Mouse (Mus musculus): ENCODE data around the gene Ube3b. TPM values are rescaled to one million over a fixed set of nuclear protein-coding genes. Genes with fewer than 3 reads are reported as not detected.

Gene Ube3b
- polyA plus RNA-seq, 1 experiment from 2014 or later, result 17.1 TPM

DNA sequence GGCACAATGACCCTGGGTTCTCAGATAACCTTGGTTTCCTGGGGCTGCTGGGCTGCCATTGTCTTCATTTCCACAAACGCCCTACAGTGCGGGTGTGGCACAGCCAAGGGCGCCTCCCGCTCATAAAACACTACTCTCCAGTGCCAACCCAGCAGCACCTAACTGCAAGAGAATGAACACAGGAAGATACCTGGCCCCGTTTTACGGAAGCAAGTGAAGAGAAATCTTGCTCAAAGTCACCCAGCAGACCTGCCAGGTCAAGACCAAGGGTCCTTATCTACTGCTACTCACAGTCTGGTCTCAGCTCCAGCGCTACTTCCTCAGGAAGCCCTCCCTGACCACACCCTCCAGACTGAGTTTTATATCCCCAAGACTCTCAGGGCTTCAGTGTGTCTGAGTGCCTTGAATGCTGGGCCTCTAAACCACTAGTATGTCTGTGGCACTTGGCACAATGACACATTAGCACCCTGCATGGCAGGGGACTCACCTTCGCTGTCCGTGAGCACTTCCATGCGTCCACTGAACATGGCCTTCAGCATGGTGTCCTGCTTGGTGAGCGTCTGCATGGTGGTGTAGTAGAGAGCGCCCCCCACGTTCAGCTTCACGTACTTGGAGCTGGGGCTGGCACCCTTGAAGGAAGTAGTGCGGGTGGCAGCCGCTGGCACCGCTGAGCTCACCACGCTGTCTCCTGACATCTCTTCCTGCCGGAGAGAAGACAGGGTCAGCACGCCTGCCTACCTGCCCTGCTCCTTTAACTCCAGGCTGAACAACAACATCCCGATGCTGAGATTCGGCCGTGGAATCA lies 5.8 kb upstream of the Ube3b start:
- peak overlapping the region; percentile 45 for H3K4me2 ChIP-seq
- no peaks in the 10 kb centered on the region for H3K9me3 ChIP-seq (replicated peaks)
- H3K36me3 ChIP-seq (replicated peaks), result peaks cover 31% of the 10 kb centered on the region
- H3K4me1 ChIP-seq (replicated peaks), result peaks cover 93% of the 10 kb centered on the region
- WGBS (ENCODE audit: insufficient replicate concordance), result 20% methylated on average over 23 of the region's 23 CpGs
- H3K4me3 ChIP-seq (replicated peaks), result peak overlapping the region; percentile 4; the same call in 1 of the 2 replicates
- H3K9ac ChIP-seq, result no peak overlapping the region
- 0 out of 2 replicates have a peak, but pooled peaks have one; percentile 33 for ATAC-seq (ENCODE audit: insufficient read depth)
- no peaks in the 10 kb centered on the region for H3K27me3 ChIP-seq
- peak overlapping the region; percentile 38 for H3K27ac ChIP-seq (replicated peaks)

DNA sequence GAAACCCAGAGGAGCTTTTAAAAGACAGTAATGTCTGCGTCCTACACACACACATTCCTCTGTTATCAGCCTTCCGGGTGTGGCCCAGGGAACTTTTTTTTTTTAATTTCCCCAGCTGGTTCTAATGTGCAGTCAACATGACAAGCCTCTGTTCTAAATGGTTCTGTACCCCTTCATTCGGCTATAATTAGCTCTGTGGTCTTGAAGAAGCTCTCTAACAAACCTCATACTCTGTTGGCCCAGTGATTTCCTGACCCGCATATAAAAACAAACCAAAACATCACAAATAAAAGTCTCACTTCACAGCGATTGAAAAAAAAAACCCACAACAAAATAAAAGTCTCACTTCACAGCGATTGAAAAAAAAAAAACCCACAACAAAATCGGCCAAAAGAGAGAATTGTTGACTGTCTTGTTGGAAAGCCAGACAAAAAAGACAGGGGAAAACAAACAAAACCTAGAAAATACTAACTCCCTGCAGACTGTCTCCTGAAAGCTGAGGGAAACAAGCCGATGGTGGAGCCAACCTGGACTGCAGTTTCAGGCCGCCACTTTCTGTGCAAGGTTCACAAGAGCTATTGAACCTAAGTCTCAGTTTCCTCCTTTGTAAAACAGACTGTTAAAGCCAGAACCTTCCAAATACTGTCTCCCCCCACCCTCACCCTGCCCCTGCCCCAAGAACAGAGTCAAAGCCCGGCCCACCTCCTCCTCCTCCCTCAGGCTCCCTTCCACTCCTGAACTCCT lies 2.1 kb upstream of the Ube3b start:
- H3K4me3 ChIP-seq (replicated peaks), result peak overlapping the region; percentile 83
- peak overlapping the region; percentile 98 for H3K4me2 ChIP-seq
- peak overlapping the region; percentile 90 for H3K27ac ChIP-seq (replicated peaks)
- peaks cover 80% of the 10 kb centered on the region for H3K4me1 ChIP-seq (replicated peaks)
- 22% methylated on average over 10 of the region's 10 CpGs for WGBS (ENCODE audit: insufficient replicate concordance)
- H3K9ac ChIP-seq, result peak overlapping the region; percentile 93; the same call in 1 of the 2 replicates
- peaks cover 13% of the 10 kb centered on the region for H3K36me3 ChIP-seq (replicated peaks)
- no peak for ATAC-seq (ENCODE audit: insufficient read depth)
- H3K27me3 ChIP-seq, result no peaks in the 10 kb centered on the region
- no peaks in the 10 kb centered on the region for H3K9me3 ChIP-seq (replicated peaks)

DNA sequence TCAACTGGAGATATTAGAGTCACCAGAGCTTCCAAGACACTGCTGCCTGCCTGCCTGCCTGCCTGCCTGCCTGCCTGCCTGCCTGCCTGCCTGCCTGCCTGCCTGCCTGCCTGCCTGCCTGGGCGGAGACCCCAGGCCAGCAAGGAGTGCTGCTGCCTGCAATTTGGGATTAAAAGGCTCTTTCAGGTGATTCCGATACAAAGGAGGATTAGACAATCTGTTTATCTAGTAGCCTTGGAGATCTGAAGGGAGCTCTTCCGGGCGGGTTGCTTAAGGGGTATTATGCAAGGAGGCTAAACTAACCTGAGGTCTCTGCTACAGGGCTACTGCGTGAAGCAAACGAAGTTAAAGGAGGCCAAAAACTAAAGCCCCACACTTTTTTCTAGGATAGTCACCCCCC lies 1.5 kb upstream of the Ube3b start:
- no peaks in the 10 kb centered on the region for H3K9me3 ChIP-seq (replicated peaks)
- H3K4me3 ChIP-seq (replicated peaks), result peak overlapping the region; percentile 83
- no peak for ATAC-seq (ENCODE audit: insufficient read depth)
- 25% methylated on average over 6 of the region's 6 CpGs for WGBS (ENCODE audit: insufficient replicate concordance)
- peaks cover 74% of the 10 kb centered on the region for H3K4me1 ChIP-seq (replicated peaks)
- peak overlapping the region; percentile 93; the same call in 1 of the 2 replicates for H3K9ac ChIP-seq
- peak overlapping the region; percentile 90 for H3K27ac ChIP-seq (replicated peaks)
- H3K36me3 ChIP-seq (replicated peaks), result peaks cover 9% of the 10 kb centered on the region
- H3K4me2 ChIP-seq, result peak overlapping the region; percentile 98
- H3K27me3 ChIP-seq, result no peaks in the 10 kb centered on the region

DNA sequence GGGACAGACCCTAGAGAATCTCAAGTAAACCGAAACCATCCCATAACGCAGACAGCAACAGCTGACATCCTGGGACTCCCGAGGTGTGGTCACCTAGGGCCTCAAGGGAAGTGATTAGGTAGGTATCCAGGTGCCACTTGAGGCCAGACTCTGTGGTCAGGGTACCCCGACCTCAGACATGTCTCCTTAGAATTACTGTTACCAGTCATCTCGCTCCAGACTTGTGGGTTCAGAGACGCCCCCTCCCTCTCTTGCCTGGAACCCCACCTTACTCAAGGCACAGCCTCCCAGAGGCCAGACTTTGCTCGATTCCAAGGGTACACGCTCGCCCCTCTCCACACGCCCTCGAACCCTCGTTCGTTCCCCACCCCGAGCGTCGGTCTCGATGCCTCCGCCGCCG lies 644 bp upstream of the Ube3b start:
- H3K4me1 ChIP-seq (replicated peaks), result peaks cover 65% of the 10 kb centered on the region
- 1% methylated on average over 20 of the region's 20 CpGs for WGBS (ENCODE audit: insufficient replicate concordance)

DNA sequence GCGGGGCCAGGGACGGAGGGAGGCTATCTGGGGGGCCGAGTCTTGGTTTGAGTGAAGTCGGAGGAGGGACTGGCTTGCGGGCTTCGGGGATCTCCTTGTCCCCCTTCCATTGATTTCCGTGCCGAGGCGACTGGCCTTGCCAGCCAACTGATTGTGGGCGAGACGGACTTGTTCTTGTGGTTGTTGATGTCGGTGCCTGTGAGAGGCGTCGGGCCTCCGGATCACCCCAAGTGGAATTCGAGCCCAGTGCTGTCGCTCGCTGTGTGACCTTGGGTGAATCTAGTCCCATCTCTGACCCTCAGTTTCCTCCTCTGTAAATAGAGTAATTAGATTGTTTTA lies 575 bp downstream of the Ube3b start:
- Histone ChIP-seq H3K9me3 (replicated peaks) (no peaks in the 10 kb centered on the region), H3K27ac (replicated peaks) (peak overlapping the region; percentile 90), H3K4me1 (replicated peaks) (peaks cover 53% of the 10 kb centered on the region), H3K27me3 (no peaks in the 10 kb centered on the region), H3K36me3 (replicated peaks) (peaks cover 22% of the 10 kb centered on the region), H3K4me2 (peak overlapping the region; percentile 98), H3K9ac (peak overlapping the region; percentile 93), H3K4me3 (replicated peaks) (peak overlapping the region; percentile 83)
- WGBS (ENCODE audit: insufficient replicate concordance), result under 1% methylated on average over 18 of the region's 18 CpGs
- peak; percentile 9; the same call in 1 of the 2 replicates for ATAC-seq (ENCODE audit: insufficient read depth)

More for the DNA sequence above, 644 bp upstream of the Ube3b start:
- Histone ChIP-seq H3K36me3 (replicated peaks) (peaks cover 9% of the 10 kb centered on the region), H3K9ac (peak overlapping the region; percentile 93), H3K27me3 (no peaks in the 10 kb centered on the region), H3K9me3 (replicated peaks) (no peaks in the 10 kb centered on the region), H3K27ac (replicated peaks) (peak overlapping the region; percentile 90), H3K4me2 (peak overlapping the region; percentile 98), H3K4me3 (replicated peaks) (peak overlapping the region; percentile 83)
- peak; percentile 3; the same call in 1 of the 2 replicates for ATAC-seq (ENCODE audit: insufficient read depth)

DNA sequence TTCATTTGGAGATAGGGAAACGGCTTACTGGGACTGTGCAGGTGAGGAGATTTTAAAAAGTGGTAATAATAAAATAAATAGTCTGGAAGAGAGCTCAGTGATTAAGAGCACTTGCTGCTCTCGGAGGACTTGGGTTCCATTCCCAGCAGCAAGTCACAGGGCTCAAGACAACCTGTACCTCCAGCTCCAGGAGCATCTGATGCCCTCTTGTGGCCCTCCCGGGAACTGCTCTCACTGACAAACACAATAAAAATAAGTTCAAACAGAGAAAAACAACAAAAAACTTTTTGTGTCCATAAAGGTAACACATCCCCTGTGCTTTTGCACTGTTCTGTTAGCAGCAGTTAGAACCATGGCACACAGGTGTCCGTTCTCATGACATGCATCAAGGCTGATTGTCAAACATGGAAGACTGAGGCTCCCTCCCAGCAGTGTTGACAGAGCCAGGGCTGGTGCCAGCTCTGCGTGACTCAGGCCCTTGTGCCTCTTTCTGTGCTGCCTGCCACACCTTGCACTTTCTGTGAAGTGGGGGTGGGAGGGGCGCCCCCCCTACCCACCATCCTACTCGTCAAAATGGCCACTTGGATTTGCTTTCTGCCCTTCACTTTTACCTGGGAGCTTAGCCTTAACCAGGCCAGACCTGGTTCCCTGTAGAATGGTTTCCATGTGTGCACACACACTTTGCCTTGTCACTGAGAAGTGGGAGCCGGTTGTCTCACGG lies 2.9 kb downstream of the Ube3b start:
- Histone ChIP-seq H3K4me1 (replicated peaks) (peaks cover 35% of the 10 kb centered on the region), H3K27me3 (no peaks in the 10 kb centered on the region), H3K4me3 (replicated peaks) (no peak overlapping the region), H3K4me2 (no peak overlapping the region), H3K36me3 (replicated peaks) (peaks cover 45% of the 10 kb centered on the region), H3K27ac (replicated peaks) (no peak overlapping the region), H3K9me3 (replicated peaks) (no peaks in the 10 kb centered on the region), H3K9ac (no peak overlapping the region)
- ATAC-seq (ENCODE audit: insufficient read depth), result no peak
- 65% methylated on average over 9 of the region's 9 CpGs for WGBS (ENCODE audit: insufficient replicate concordance)

DNA sequence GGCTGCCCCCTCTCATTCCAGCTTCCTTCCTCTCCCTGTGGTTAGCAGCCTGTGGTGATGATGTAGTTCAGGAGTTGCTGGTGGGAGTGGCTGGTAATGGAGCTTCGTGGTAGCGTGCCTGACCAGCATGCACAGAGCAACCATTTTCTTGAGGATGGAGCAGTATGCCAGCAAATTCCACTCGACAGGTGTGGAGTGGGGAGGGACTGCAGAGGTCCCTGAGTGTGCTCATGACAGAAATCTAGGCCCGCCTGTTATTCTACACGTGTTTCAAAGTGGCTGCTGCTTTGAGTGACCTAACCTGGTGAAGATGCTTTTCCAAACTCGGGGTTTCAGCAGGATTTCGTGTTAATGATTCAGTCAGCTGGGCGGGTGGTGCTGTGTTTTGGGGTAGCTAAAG lies 4.0 kb downstream of the Ube3b start:
- Histone ChIP-seq H3K9me3 (replicated peaks) (no peaks in the 10 kb centered on the region), H3K4me3 (replicated peaks) (no peak overlapping the region), H3K27me3 (no peaks in the 10 kb centered on the region), H3K9ac (no peak overlapping the region), H3K36me3 (replicated peaks) (peaks cover 56% of the 10 kb centered on the region), H3K4me2 (no peak overlapping the region), H3K4me1 (replicated peaks) (peaks cover 24% of the 10 kb centered on the region), H3K27ac (replicated peaks) (no peak overlapping the region)
- WGBS (ENCODE audit: insufficient replicate concordance), result 74% methylated on average over 8 of the region's 8 CpGs
- ATAC-seq (ENCODE audit: insufficient read depth), result no peak

DNA sequence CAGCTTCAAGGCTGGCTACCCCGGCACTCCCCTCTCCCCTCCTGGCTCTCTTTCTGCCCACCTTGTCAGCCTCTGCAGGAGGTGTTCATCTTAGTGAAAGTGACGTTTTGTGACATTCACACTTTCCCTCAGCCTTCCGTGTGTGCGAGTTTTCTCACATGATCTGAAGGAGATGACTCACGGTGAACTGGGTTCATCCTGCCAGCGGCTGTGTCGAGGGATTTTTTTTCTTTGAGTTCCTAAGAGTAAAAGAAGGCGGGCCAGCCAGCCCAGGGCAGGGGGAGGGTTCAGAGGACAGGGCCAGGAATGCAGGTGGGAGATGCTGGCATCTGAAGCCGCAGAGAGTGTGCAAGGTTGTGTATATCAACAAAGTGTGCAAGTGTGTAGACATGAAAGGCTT lies 12.8 kb downstream of the Ube3b start:
- Histone ChIP-seq H3K36me3 (replicated peaks) (peaks cover 68% of the 10 kb centered on the region), H3K27me3 (no peaks in the 10 kb centered on the region), H3K27ac (replicated peaks) (no peak overlapping the region), H3K4me2 (no peak overlapping the region), H3K4me3 (replicated peaks) (no peak overlapping the region), H3K9me3 (replicated peaks) (no peaks in the 10 kb centered on the region), H3K9ac (no peak overlapping the region), H3K4me1 (replicated peaks) (no peaks in the 10 kb centered on the region)
- no peak for ATAC-seq (ENCODE audit: insufficient read depth)
- 79% methylated on average over 9 of the region's 9 CpGs for WGBS (ENCODE audit: insufficient replicate concordance)

DNA sequence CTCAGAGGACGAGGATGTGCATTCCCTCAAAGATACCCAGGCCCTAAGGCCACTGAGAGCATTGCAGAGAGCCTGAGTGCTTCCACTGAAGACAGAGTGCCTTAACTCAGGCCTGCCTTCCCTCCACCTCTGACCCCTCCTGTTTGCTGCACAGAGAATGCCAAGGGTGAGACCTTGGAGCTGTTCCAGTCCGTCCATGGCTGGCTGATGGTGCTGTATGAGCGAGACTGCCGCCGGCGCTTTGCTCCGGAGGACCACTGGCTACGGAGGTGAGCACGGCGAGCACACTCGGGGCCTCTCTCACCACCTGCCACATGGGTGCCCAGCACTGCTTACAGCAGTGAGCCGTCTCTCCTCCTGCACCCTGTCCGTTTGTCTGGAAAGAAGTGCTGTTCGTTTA lies 26.2 kb downstream of the Ube3b start:
- H3K4me3 ChIP-seq (replicated peaks), result no peak overlapping the region
- no peaks in the 10 kb centered on the region for H3K9me3 ChIP-seq (replicated peaks)
- 85% methylated on average over 14 of the region's 14 CpGs for WGBS (ENCODE audit: insufficient replicate concordance)
- no peaks in the 10 kb centered on the region for H3K27me3 ChIP-seq
- H3K4me2 ChIP-seq, result no peak overlapping the region
- ATAC-seq (ENCODE audit: insufficient read depth), result no peak
- H3K9ac ChIP-seq, result no peak overlapping the region
- H3K36me3 ChIP-seq (replicated peaks), result peaks cover 100% of the 10 kb centered on the region
- no peaks in the 10 kb centered on the region for H3K4me1 ChIP-seq (replicated peaks)
- H3K27ac ChIP-seq (replicated peaks), result no peak overlapping the region

DNA sequence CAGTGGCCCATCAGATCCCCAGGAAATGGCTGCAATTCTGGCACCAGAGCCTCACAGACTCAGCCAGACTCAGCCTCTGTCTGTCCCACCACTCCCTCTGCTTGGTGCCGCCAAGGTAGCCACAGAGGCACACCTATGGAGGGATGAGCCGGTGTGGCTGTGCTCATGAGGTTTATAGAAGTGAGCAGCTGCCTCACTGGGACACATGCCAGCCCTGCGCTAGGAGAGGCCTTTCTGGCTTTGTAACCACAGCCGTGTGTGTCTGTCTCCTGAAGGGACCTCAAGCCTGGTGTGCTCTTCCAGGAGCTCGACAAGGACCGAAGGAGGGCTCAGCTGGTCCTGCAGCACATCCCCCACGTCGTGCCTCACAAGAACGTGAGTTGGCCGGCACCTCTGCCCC lies 26.9 kb downstream of the Ube3b start:
- H3K36me3 ChIP-seq (replicated peaks), result peaks cover 100% of the 10 kb centered on the region
- H3K4me3 ChIP-seq (replicated peaks), result no peak overlapping the region
- no peak overlapping the region for H3K27ac ChIP-seq (replicated peaks)
- no peak overlapping the region for H3K9ac ChIP-seq
- H3K9me3 ChIP-seq (replicated peaks), result no peaks in the 10 kb centered on the region
- no peaks in the 10 kb centered on the region for H3K27me3 ChIP-seq
- no peaks in the 10 kb centered on the region for H3K4me1 ChIP-seq (replicated peaks)
- no peak overlapping the region for H3K4me2 ChIP-seq
- 86% methylated on average over 10 of the region's 10 CpGs for WGBS (ENCODE audit: insufficient replicate concordance)
- ATAC-seq (ENCODE audit: insufficient read depth), result no peak

DNA sequence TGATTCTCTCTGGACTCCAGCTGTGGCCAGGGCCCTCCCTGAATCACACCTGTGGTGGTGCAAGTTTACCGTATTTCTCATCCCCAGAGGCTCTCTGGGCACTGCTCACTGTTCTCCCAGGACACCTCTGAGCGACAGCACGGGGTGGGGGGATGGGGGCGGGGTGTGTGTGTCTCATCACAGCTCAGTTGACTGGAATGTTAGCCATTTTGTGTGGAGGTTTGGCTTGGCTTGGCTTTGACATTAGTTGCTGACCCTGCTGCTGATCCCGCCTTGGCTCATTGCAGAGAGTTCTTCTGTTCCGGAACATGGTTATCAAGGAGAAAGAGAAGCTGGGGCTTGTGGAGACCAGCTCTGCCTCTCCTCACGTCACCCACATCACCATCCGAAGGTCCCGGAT lies 27.4 kb downstream of the Ube3b start:
- Histone ChIP-seq H3K4me2 (no peak overlapping the region), H3K4me1 (replicated peaks) (no peaks in the 10 kb centered on the region), H3K9me3 (replicated peaks) (no peaks in the 10 kb centered on the region), H3K4me3 (replicated peaks) (no peak overlapping the region), H3K27ac (replicated peaks) (no peak overlapping the region), H3K36me3 (replicated peaks) (peaks cover 100% of the 10 kb centered on the region), H3K27me3 (no peaks in the 10 kb centered on the region), H3K9ac (no peak overlapping the region)
- WGBS (ENCODE audit: insufficient replicate concordance), result 83% methylated on average over 9 of the region's 9 CpGs
- ATAC-seq (ENCODE audit: insufficient read depth), result no peak
